Mouse (Mus musculus) erythroblast, embryonic 14.5 days (primary cell): ENCODE data around the gene Gm49373. TPM values are rescaled to one million over a fixed set of nuclear protein-coding genes. Genes with fewer than 3 reads are reported as not detected.

ENCODE experiments used
- H3K27me3 ChIP-seq: 2 replicates; pipeline ENCODE4 v1.6.1; 2012; ENCODE audit warnings: inconsistent platforms; ENCODE audit not compliant: control insufficient read depth
- H3K36me3 ChIP-seq: 2 replicates; pipeline ENCODE4 v1.6.1; 2012; ENCODE audit warnings: mild to moderate bottlenecking, inconsistent platforms; ENCODE audit not compliant: control insufficient read depth
- H3K4me1 ChIP-seq: 2 replicates; pipeline ENCODE4 v1.6.1; 2012; ENCODE audit warnings: inconsistent platforms; ENCODE audit not compliant: control insufficient read depth
- H3K4me3 ChIP-seq: replicated peaks from 2 replicates; pipeline ENCODE3; 2012; ENCODE audit warnings: moderate library complexity, mild to moderate bottlenecking, inconsistent platforms
- H3K9me3 ChIP-seq: 2 replicates; pipeline ENCODE4 v1.6.1; 2012; ENCODE audit warnings: low read length, inconsistent platforms, mixed read lengths; ENCODE audit not compliant: control insufficient read depth
- GATA1 ChIP-seq: IDR thresholded peaks from 2 replicates; pipeline ENCODE4 v1.6.1; 2012; ENCODE audit warnings: low read length, inconsistent platforms, mixed read lengths
- TAL1 ChIP-seq: IDR thresholded peaks from 3 replicates; pipeline ENCODE4 v1.6.1; 2012; ENCODE audit warnings: low read length, inconsistent platforms, mixed read lengths
- polyA plus RNA-seq: library from polyadenylated mRNA; stranded (reverse); fragments of >175 nt; gene quantifications from 2 replicates; pipeline ENCODE4 v1.2.3, GENCODE M21; 2012

Gm49373 gene
- polyA plus RNA-seq, 1 experiment, result 0.16 TPM

GRCm38 (mm10) chr9:21031896-21032351, 41.0 kb downstream of the Gm49373 start, which contains the start of gene Icam5:
TSS of gene Icam5 (plus strand) at chr9:21032073.
- TF ChIP-seq GATA1 (no peak), TAL1 (no peak)
- Histone ChIP-seq H3K36me3 (peaks cover 46% of the 10 kb centered on the region), H3K27me3 (peaks cover 56% of the 10 kb centered on the region), H3K9me3 (peaks cover 18% of the 10 kb centered on the region), H3K4me1 (peaks cover 83% of the 10 kb centered on the region), H3K4me3 (peak within 1 kb of the TSS; percentile 70)

DNA sequence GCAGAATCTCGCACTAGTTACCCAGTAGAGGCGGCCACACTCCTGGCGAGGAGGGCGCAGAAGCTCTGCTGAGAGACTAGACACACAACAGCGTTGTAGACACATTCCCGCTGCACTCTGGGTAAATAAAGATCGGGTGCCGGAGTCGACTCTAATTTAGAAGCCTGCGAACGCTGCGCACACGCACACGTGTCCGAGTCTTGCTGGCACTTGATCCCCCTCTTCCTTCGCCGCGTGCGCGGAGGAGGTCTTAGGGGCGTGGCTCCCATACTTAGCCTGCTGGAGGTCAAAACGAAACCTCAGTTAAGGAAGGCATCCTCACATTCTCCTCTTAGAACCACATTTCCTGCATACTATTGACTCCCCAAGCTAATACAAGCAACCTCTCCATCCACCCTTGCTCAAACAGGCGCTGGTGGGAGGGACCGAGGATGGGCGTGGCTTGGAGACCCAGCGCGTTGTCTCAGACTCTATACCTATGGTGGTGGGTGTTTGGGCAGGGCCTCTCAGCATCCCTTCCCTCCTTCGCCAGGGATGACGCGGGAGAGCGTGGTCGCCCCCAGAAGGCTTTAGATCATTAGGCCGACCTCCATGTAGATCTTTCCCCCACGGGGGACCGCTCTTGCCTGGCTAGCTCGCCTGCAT, 41.5 kb downstream of the Gm49373 start:
- TF ChIP-seq GATA1 (no peak), TAL1 (no peak)
- peak overlapping the region; percentile 70 for H3K4me3 ChIP-seq
- H3K27me3 ChIP-seq, result peaks cover 50% of the 10 kb centered on the region
- peaks cover 13% of the 10 kb centered on the region for H3K9me3 ChIP-seq
- peaks cover 84% of the 10 kb centered on the region for H3K4me1 ChIP-seq
- H3K36me3 ChIP-seq, result peaks cover 49% of the 10 kb centered on the region

GRCm38 (mm10) chr9:21030781-21031250, 42.1 kb downstream of the Gm49373 start:
- H3K36me3 ChIP-seq, result peaks cover 46% of the 10 kb centered on the region
- H3K4me3 ChIP-seq, result peak overlapping the region; percentile 70
- H3K4me1 ChIP-seq, result peaks cover 86% of the 10 kb centered on the region
- peaks cover 44% of the 10 kb centered on the region for H3K27me3 ChIP-seq
- TF ChIP-seq TAL1, result no peak
- TF ChIP-seq GATA1, result peak; percentile 96
- H3K9me3 ChIP-seq, result peaks cover 9% of the 10 kb centered on the region

DNA sequence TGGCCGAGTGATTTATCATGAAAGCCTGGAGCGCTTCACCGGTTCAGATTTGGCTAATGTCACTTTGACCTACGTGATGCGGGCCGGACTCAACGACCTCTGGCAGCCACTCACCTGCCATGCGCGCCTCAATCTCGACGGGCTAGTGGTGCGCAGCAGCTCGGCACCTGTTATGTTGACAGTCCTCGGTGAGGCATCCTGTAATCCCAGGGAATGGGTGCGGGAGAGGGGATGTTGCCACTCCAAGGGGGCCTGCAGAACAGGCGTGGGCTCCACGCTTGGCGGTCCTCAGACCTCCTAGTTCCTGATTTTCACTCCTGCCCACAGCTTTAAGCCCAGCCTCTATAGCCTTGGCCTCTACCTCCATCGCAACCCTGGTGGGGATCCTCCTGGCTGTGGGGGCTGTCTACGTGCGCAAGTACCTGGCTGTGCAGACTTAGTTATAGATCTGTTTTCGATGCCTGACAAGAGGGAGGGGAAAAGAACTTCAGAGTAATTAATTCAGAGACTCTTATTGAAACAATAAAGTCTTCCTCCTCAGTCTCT, 42.8 kb downstream of the Gm49373 start:
- H3K4me1 ChIP-seq, result peaks cover 86% of the 10 kb centered on the region
- TF ChIP-seq GATA1 (no peak), TAL1 (no peak)
- H3K27me3 ChIP-seq, result peaks cover 38% of the 10 kb centered on the region
- peaks cover 3% of the 10 kb centered on the region for H3K9me3 ChIP-seq
- peaks cover 43% of the 10 kb centered on the region for H3K36me3 ChIP-seq
- H3K4me3 ChIP-seq, result peak overlapping the region; percentile 70

- TF ChIP-seq TAL1 (peak; percentile 80), GATA1 (peak; percentile 93)
Observed at GRCm38 (mm10) chr9:21029291-21030054, 43.4 kb downstream of the Gm49373 start, which contains the start of gene Icam4. TSS of gene Icam4 (plus strand) at chr9:21029373.

DNA sequence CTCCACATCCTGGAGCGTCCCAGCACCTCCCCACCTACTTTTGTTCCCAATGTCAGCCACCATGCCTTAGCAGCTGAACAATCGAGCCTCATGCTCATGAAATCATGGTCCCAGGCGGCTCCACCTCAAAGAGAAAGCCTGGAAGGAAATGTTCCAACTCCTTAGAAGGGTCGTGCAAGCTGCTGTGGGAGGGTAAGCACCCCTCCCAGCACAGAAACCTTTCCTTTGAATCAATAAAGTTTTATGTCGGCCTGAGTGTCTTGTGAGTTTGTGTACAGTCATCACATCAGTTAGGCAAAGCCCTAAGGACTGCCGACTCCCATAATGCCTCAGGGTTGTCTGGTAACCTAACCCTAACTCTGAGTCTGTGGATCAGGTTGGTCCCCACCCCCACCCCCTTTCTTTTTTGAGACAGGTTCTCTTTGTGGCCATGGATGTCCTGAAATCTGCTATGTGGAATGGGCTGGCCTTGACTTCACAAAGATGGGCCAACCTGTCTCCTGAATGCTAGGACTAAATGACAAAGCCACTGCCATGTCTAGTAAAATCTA, 44.3 kb downstream of the Gm49373 start:
- H3K4me3 ChIP-seq, result peak overlapping the region; percentile 70
- TF ChIP-seq GATA1, result no peak
- no peak for TF ChIP-seq TAL1
- peaks cover 23% of the 10 kb centered on the region for H3K27me3 ChIP-seq
- H3K36me3 ChIP-seq, result peaks cover 36% of the 10 kb centered on the region
- H3K9me3 ChIP-seq, result no peaks in the 10 kb centered on the region
- peaks cover 74% of the 10 kb centered on the region for H3K4me1 ChIP-seq

More at GRCm38 (mm10) chr9:21029291-21030054, 43.4 kb downstream of the Gm49373 start, which contains the start of gene Icam4:
- Histone ChIP-seq H3K4me3 (peak within 1 kb of the TSS; percentile 70), H3K27me3 (peaks cover 31% of the 10 kb centered on the region), H3K4me1 (peaks cover 79% of the 10 kb centered on the region), H3K9me3 (peaks cover under 1% of the 10 kb centered on the region; the same call in 1 of the 2 replicates), H3K36me3 (peaks cover 39% of the 10 kb centered on the region)

DNA sequence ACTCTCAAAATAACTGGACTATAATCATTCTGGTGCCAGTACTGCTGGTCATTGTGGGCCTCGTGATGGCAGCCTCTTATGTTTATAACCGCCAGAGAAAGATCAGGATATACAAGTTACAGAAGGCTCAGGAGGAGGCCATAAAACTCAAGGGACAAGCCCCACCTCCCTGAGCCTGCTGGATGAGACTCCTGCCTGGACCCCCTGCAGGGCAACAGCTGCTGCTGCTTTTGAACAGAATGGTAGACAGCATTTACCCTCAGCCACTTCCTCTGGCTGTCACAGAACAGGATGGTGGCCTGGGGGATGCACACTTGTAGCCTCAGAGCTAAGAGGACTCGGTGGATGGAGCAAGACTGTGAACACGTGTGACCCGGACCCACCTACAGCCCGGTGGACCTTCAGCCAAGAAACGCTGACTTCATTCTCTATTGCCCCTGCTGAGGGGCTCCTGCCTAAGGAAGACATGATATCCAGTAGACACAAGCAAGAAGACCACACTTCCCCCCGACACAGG, 45.1 kb downstream of the Gm49373 start:
- no peak for TF ChIP-seq TAL1
- TF ChIP-seq GATA1, result no peak
- Histone ChIP-seq H3K36me3 (peaks cover 36% of the 10 kb centered on the region), H3K9me3 (no peaks in the 10 kb centered on the region), H3K4me1 (peaks cover 66% of the 10 kb centered on the region), H3K27me3 (peaks cover 15% of the 10 kb centered on the region), H3K4me3 (no peak overlapping the region)

- Histone ChIP-seq H3K9me3 (no peaks in the 10 kb centered on the region), H3K36me3 (peaks cover 36% of the 10 kb centered on the region), H3K4me3 (no peak overlapping the region), H3K4me1 (peaks cover 59% of the 10 kb centered on the region), H3K27me3 (peaks cover 6% of the 10 kb centered on the region)
- TF ChIP-seq TAL1, result no peak
- no peak for TF ChIP-seq GATA1
Observed at GRCm38 (mm10) chr9:21026849-21027248, 46.0 kb downstream of the Gm49373 start.
